Mouse (Mus musculus): ENCODE results near the gene Vhl. TPM values are rescaled to one million over a fixed set of nuclear protein-coding genes. Genes with fewer than 3 reads are reported as not detected.

The Vhl gene
- polyA plus RNA-seq, 1 experiment from 2014 or later: 97.1 TPM

GRCm38 (mm10) chr6:113600543-113601139, 23.1 kb upstream of the Vhl start, which contains the start of gene Fancd2os:
Gene Fancd2os (minus strand): TSS chr6:113600715.
- 42% methylated on average over 23 of the region's 23 CpGs for WGBS
- ATAC-seq (no peak), DNase-seq (ENCODE audit: low spot score) (no peak)
- H3K4me2 ChIP-seq (ENCODE audit: low read length): no peak within 1 kb of the TSS
- no peaks in the 10 kb centered on the region for H3K27me3 ChIP-seq (replicated peaks; ENCODE audit: control insufficient read depth, insufficient read depth, low read length)
- H3K4me3 ChIP-seq (ENCODE audit: low read depth, low read length): no peak within 1 kb of the TSS
- no peak within 1 kb of the TSS for H3K9ac ChIP-seq (ENCODE audit: low read length)
- H3K36me3 ChIP-seq (ENCODE audit: control insufficient read depth, insufficient read depth, low read length): no peaks in the 10 kb centered on the region
- no peaks in the 10 kb centered on the region for H3K9me3 ChIP-seq (replicated peaks; ENCODE audit: control insufficient read depth, low read length)
- no peak within 1 kb of the TSS for H3K27ac ChIP-seq (ENCODE audit: low read depth, low read length)
- peaks cover 4% of the 10 kb centered on the region for H3K4me1 ChIP-seq (ENCODE audit: control insufficient read depth, insufficient read depth, low read length)

GRCm38 (mm10) chr6:113602821-113603220, 20.9 kb upstream of the Vhl start:
- Histone ChIP-seq H3K27ac (ENCODE audit: low read depth, low read length) (no peak overlapping the region), H3K9ac (ENCODE audit: low read length) (no peak overlapping the region), H3K4me3 (ENCODE audit: low read depth, low read length) (no peak overlapping the region), H3K27me3 (replicated peaks; ENCODE audit: control insufficient read depth, insufficient read depth, low read length) (no peaks in the 10 kb centered on the region), H3K4me1 (ENCODE audit: control insufficient read depth, insufficient read depth, low read length) (peaks cover 9% of the 10 kb centered on the region), H3K4me2 (ENCODE audit: low read length) (no peak overlapping the region), H3K36me3 (ENCODE audit: control insufficient read depth, insufficient read depth, low read length) (no peaks in the 10 kb centered on the region), H3K9me3 (replicated peaks; ENCODE audit: control insufficient read depth, low read length) (no peaks in the 10 kb centered on the region)
- ATAC-seq (no peak), DNase-seq (ENCODE audit: low spot score) (no peak)
- 93% methylated on average over 6 of the region's 6 CpGs for WGBS

DNA sequence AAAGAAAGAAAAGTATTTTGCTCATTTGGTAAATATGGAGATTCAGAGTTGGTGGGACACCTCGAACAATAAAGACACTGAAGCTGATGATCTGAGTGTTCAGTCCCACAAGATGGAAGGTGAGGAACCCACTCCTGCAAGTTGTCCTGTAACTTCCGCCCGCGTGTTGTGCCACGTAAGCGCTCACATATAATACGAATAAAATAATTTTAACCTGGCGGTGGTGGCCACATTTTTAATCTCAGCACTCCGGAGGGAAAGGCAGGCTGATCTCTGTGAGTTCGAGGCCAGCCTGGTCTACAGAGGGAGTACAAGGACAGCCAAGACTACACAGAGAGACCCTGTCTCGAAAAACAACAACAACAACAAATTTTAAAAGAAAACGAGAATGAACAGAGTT, 19.8 kb upstream of the Vhl start:
- H3K27me3 ChIP-seq (replicated peaks; ENCODE audit: control insufficient read depth, insufficient read depth, low read length): no peaks in the 10 kb centered on the region
- H3K36me3 ChIP-seq (ENCODE audit: control insufficient read depth, insufficient read depth, low read length): peaks cover 5% of the 10 kb centered on the region; the same call in 1 of the 2 replicates
- ATAC-seq (no peak), DNase-seq (ENCODE audit: low spot score) (no peak)
- WGBS: 54% methylated on average over 12 of the region's 12 CpGs
- no peak overlapping the region for H3K27ac ChIP-seq (ENCODE audit: low read depth, low read length)
- peak overlapping the region; percentile 51 for H3K4me2 ChIP-seq (ENCODE audit: low read length)
- peak overlapping the region; percentile 85; the same call in 1 of the 2 replicates for H3K9ac ChIP-seq (ENCODE audit: low read length)
- H3K4me3 ChIP-seq (ENCODE audit: low read depth, low read length): peak overlapping the region; percentile 82
- peaks cover 9% of the 10 kb centered on the region for H3K4me1 ChIP-seq (ENCODE audit: control insufficient read depth, insufficient read depth, low read length)
- no peaks in the 10 kb centered on the region for H3K9me3 ChIP-seq (replicated peaks; ENCODE audit: control insufficient read depth, low read length)

GRCm38 (mm10) chr6:113604432-113605223, 19.1 kb upstream of the Vhl start, which contains the start of gene Brk1:
Gene Brk1 (plus strand): TSS chr6:113604772.
- Histone ChIP-seq H3K4me2 (ENCODE audit: low read length) (peak within 1 kb of the TSS; percentile 80), H3K27ac (ENCODE audit: low read depth, low read length) (peak within 1 kb of the TSS; percentile 70), H3K4me3 (ENCODE audit: low read depth, low read length) (peak within 1 kb of the TSS; percentile 82), H3K9me3 (replicated peaks; ENCODE audit: control insufficient read depth, low read length) (no peaks in the 10 kb centered on the region), H3K9ac (ENCODE audit: low read length) (peak within 1 kb of the TSS; percentile 85), H3K27me3 (replicated peaks; ENCODE audit: control insufficient read depth, insufficient read depth, low read length) (no peaks in the 10 kb centered on the region), H3K4me1 (ENCODE audit: control insufficient read depth, insufficient read depth, low read length) (peaks cover 9% of the 10 kb centered on the region), H3K36me3 (ENCODE audit: control insufficient read depth, insufficient read depth, low read length) (peaks cover 5% of the 10 kb centered on the region; the same call in 1 of the 2 replicates)
- ATAC-seq (peak; percentile 95), DNase-seq (ENCODE audit: low spot score) (peak; percentile 93)
- under 1% methylated on average over 64 of the region's 65 CpGs for WGBS

GRCm38 (mm10) chr6:113605224-113605545, 18.6 kb upstream of the Vhl start:
- Histone ChIP-seq H3K4me2 (ENCODE audit: low read length) (peak overlapping the region; percentile 80), H3K9me3 (replicated peaks; ENCODE audit: control insufficient read depth, low read length) (no peaks in the 10 kb centered on the region), H3K27ac (ENCODE audit: low read depth, low read length) (peak overlapping the region; percentile 70; the same call in 1 of the 2 replicates), H3K9ac (ENCODE audit: low read length) (peak overlapping the region; percentile 85), H3K27me3 (replicated peaks; ENCODE audit: control insufficient read depth, insufficient read depth, low read length) (no peaks in the 10 kb centered on the region), H3K36me3 (ENCODE audit: control insufficient read depth, insufficient read depth, low read length) (peaks cover 5% of the 10 kb centered on the region; the same call in 1 of the 2 replicates), H3K4me3 (ENCODE audit: low read depth, low read length) (peak overlapping the region; percentile 82), H3K4me1 (ENCODE audit: control insufficient read depth, insufficient read depth, low read length) (peaks cover 9% of the 10 kb centered on the region)
- DNase-seq (ENCODE audit: low spot score) (peak; percentile 4), ATAC-seq (no peak)
- 3% methylated on average over 10 of the region's 10 CpGs for WGBS

GRCm38 (mm10) chr6:113608871-113609270, 14.9 kb upstream of the Vhl start:
- peaks cover 9% of the 10 kb centered on the region for H3K4me1 ChIP-seq (ENCODE audit: control insufficient read depth, insufficient read depth, low read length)
- no peak for ATAC-seq
- no peaks in the 10 kb centered on the region for H3K9me3 ChIP-seq (replicated peaks; ENCODE audit: control insufficient read depth, low read length)
- no peak overlapping the region for H3K9ac ChIP-seq (ENCODE audit: low read length)
- no peak overlapping the region for H3K4me3 ChIP-seq (ENCODE audit: low read depth, low read length)
- H3K36me3 ChIP-seq (ENCODE audit: control insufficient read depth, insufficient read depth, low read length): peaks cover 19% of the 10 kb centered on the region; the same call in 1 of the 2 replicates
- no peak overlapping the region for H3K27ac ChIP-seq (ENCODE audit: low read depth, low read length)
- 88% methylated on average over 6 of the region's 6 CpGs for WGBS
- no peak overlapping the region for H3K4me2 ChIP-seq (ENCODE audit: low read length)
- DNase-seq (ENCODE audit: low spot score): no peak
- H3K27me3 ChIP-seq (replicated peaks; ENCODE audit: control insufficient read depth, insufficient read depth, low read length): no peaks in the 10 kb centered on the region

DNA sequence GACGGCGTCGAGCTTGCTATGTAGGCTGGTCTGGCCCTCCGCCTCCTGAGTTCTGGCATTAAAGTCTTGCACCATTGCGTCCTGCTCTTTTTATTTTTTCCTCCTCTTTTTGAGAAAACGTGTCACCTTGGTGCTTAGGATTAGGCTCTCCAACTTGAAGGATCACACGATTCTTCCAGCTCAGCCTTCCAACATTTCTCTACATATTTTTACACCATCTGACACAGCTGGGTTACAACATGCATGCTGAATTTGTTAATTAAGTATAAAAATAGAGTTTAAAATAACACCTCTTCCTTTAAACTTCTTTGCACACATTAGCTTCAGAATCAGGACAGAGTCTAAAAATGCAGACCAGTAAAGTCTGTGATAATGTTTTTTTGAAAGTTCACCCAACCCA, 14.5 kb upstream of the Vhl start:
- Histone ChIP-seq H3K9me3 (replicated peaks; ENCODE audit: control insufficient read depth, low read length) (no peaks in the 10 kb centered on the region), H3K27ac (ENCODE audit: low read depth, low read length) (no peak overlapping the region), H3K9ac (ENCODE audit: low read length) (no peak overlapping the region), H3K27me3 (replicated peaks; ENCODE audit: control insufficient read depth, insufficient read depth, low read length) (no peaks in the 10 kb centered on the region), H3K4me1 (ENCODE audit: control insufficient read depth, insufficient read depth, low read length) (peaks cover 9% of the 10 kb centered on the region), H3K4me2 (ENCODE audit: low read length) (no peak overlapping the region), H3K36me3 (ENCODE audit: control insufficient read depth, insufficient read depth, low read length) (peaks cover 23% of the 10 kb centered on the region), H3K4me3 (ENCODE audit: low read depth, low read length) (no peak overlapping the region)
- DNase-seq (ENCODE audit: low spot score) (no peak), ATAC-seq (no peak)
- 94% methylated on average over 7 of the region's 7 CpGs for WGBS

GRCm38 (mm10) chr6:113612258-113612969, 11.3 kb upstream of the Vhl start:
- H3K4me1 ChIP-seq (ENCODE audit: control insufficient read depth, insufficient read depth, low read length): no peaks in the 10 kb centered on the region
- H3K9me3 ChIP-seq (replicated peaks; ENCODE audit: control insufficient read depth, low read length): no peaks in the 10 kb centered on the region
- ATAC-seq (no peak), DNase-seq (ENCODE audit: low spot score) (no peak)
- H3K9ac ChIP-seq (ENCODE audit: low read length): no peak overlapping the region
- WGBS: 97% methylated on average over 8 of the region's 8 CpGs
- no peak overlapping the region for H3K4me2 ChIP-seq (ENCODE audit: low read length)
- H3K27ac ChIP-seq (ENCODE audit: low read depth, low read length): no peak overlapping the region
- no peaks in the 10 kb centered on the region for H3K27me3 ChIP-seq (replicated peaks; ENCODE audit: control insufficient read depth, insufficient read depth, low read length)
- peaks cover 55% of the 10 kb centered on the region for H3K36me3 ChIP-seq (ENCODE audit: control insufficient read depth, insufficient read depth, low read length)
- no peak overlapping the region for H3K4me3 ChIP-seq (ENCODE audit: low read depth, low read length)
